Mouse (Mus musculus): ENCODE data around the gene Syne1. TPM values are rescaled to one million over a fixed set of nuclear protein-coding genes. Genes with fewer than 3 reads are reported as not detected.
A peak's percentile ranks its signal among the peaks of the same experiment; 100 is the strongest.

The Syne1 gene
- polyA plus RNA-seq, 1 experiment = 19.0 TPM

- TF ChIP-seq E2F4 (IDR thresholded peaks at IDR 0.05; ENCODE audit: insufficient read depth) (no peak), POLR2AphosphoS2 (IDR thresholded peaks at IDR 0.05; ENCODE audit: insufficient read length, low read depth) (no peak), USF1 (IDR thresholded peaks at IDR 0.05; ENCODE audit: low read depth) (no peak), MYOD1 (IDR thresholded peaks at IDR 0.05; ENCODE audit: control insufficient read depth in 1 of 3, insufficient read length in 2 of 3, low read depth in 2 of 3) (no peak), MAX (IDR thresholded peaks at IDR 0.05; ENCODE audit: low read depth) (no peak)
- Histone ChIP-seq H3K4me3 (no peak overlapping the region), H3K27me3 (ENCODE audit: control insufficient read depth, insufficient read depth, insufficient read length) (no peaks in the 10 kb centered on the region), H3K36me3 (ENCODE audit: control insufficient read depth, insufficient read depth) (peaks cover 34% of the 10 kb centered on the region), H3K79me2 (ENCODE audit: control insufficient read depth, insufficient read depth) (peaks cover under 1% of the 10 kb centered on the region), H3ac (ENCODE audit: control insufficient read depth, insufficient read length) (no peak overlapping the region), H3K4me2 (ENCODE audit: low read depth) (no peak overlapping the region)
Measured at GRCm38 (mm10) chr10:5058876-5059275, 492.4 kb downstream of the Syne1 start.

GRCm38 (mm10) chr10:5057661-5058060 lies 493.6 kb downstream of the Syne1 start:
- Histone ChIP-seq H3K4me2 (ENCODE audit: low read depth) (peak overlapping the region; percentile 7), H3ac (ENCODE audit: control insufficient read depth, insufficient read length) (no peak overlapping the region), H3K27me3 (ENCODE audit: control insufficient read depth, insufficient read depth, insufficient read length) (no peaks in the 10 kb centered on the region), H3K79me2 (ENCODE audit: control insufficient read depth, insufficient read depth) (no peaks in the 10 kb centered on the region), H3K4me3 (no peak overlapping the region), H3K36me3 (ENCODE audit: control insufficient read depth, insufficient read depth) (peaks cover 37% of the 10 kb centered on the region)
- TF ChIP-seq TCF3 (IDR thresholded peaks at IDR 0.05; ENCODE audit: insufficient read length, low read depth) (no peak), POLR2A (IDR thresholded peaks at IDR 0.05; ENCODE audit: insufficient read length, low read depth) (no peak), MAX (IDR thresholded peaks at IDR 0.05; ENCODE audit: low read depth) (no peak), REST (IDR thresholded peaks at IDR 0.05; ENCODE audit: insufficient read depth, insufficient read length) (no peak), E2F4 (IDR thresholded peaks at IDR 0.05; ENCODE audit: insufficient read depth) (no peak), USF1 (IDR thresholded peaks at IDR 0.05; ENCODE audit: low read depth) (no peak), SRF (IDR thresholded peaks at IDR 0.05; ENCODE audit: control insufficient read depth, insufficient read length, low read depth) (no peak), CEBPB (IDR thresholded peaks at IDR 0.05; ENCODE audit: insufficient read depth, poor library complexity, severe bottlenecking) (no peak), TCF12 (IDR thresholded peaks at IDR 0.05; ENCODE audit: insufficient read depth, poor library complexity, severe bottlenecking) (no peak), POLR2AphosphoS2 (IDR thresholded peaks at IDR 0.05; ENCODE audit: insufficient read length, low read depth) (no peak), MYOG (IDR thresholded peaks at IDR 0.05; ENCODE audit: control insufficient read depth in 1 of 3, insufficient read depth in 1 of 3, insufficient read length in 2 of 3, low read depth in 2 of 3) (peak in 2 of 3 experiments; percentile 43 to 44), MYOD1 (IDR thresholded peaks at IDR 0.05; ENCODE audit: control insufficient read depth in 1 of 3, insufficient read length in 2 of 3, low read depth in 2 of 3) (peak in 1 of 3 experiments; percentile 54)

GRCm38 (mm10) chr10:5056940-5057339 lies 494.3 kb downstream of the Syne1 start:
- TF ChIP-seq TCF3 (IDR thresholded peaks at IDR 0.05; ENCODE audit: insufficient read length, low read depth) (no peak), E2F4 (IDR thresholded peaks at IDR 0.05; ENCODE audit: insufficient read depth) (no peak), TCF12 (IDR thresholded peaks at IDR 0.05; ENCODE audit: insufficient read depth, poor library complexity, severe bottlenecking) (no peak), POLR2A (IDR thresholded peaks at IDR 0.05; ENCODE audit: insufficient read length, low read depth) (no peak), CEBPB (IDR thresholded peaks at IDR 0.05; ENCODE audit: insufficient read depth, poor library complexity, severe bottlenecking) (no peak), SRF (IDR thresholded peaks at IDR 0.05; ENCODE audit: control insufficient read depth, insufficient read length, low read depth) (no peak), USF1 (IDR thresholded peaks at IDR 0.05; ENCODE audit: low read depth) (no peak), REST (IDR thresholded peaks at IDR 0.05; ENCODE audit: insufficient read depth, insufficient read length) (no peak), MYOG (IDR thresholded peaks at IDR 0.05; ENCODE audit: control insufficient read depth in 1 of 3, insufficient read depth in 1 of 3, insufficient read length in 2 of 3, low read depth in 2 of 3) (no peak), MAX (IDR thresholded peaks at IDR 0.05; ENCODE audit: low read depth) (no peak), POLR2AphosphoS2 (IDR thresholded peaks at IDR 0.05; ENCODE audit: insufficient read length, low read depth) (no peak), MYOD1 (IDR thresholded peaks at IDR 0.05; ENCODE audit: control insufficient read depth in 1 of 3, insufficient read length in 2 of 3, low read depth in 2 of 3) (no peak)
- Histone ChIP-seq H3K79me2 (ENCODE audit: control insufficient read depth, insufficient read depth) (no peaks in the 10 kb centered on the region), H3K4me2 (ENCODE audit: low read depth) (peak overlapping the region; percentile 38), H3K36me3 (ENCODE audit: control insufficient read depth, insufficient read depth) (peaks cover 43% of the 10 kb centered on the region), H3ac (ENCODE audit: control insufficient read depth, insufficient read length) (no peak overlapping the region), H3K27me3 (ENCODE audit: control insufficient read depth, insufficient read depth, insufficient read length) (no peaks in the 10 kb centered on the region), H3K4me3 (no peak overlapping the region)

GRCm38 (mm10) chr10:5056243-5056735 lies 495.0 kb downstream of the Syne1 start:
- TF ChIP-seq SRF (IDR thresholded peaks at IDR 0.05; ENCODE audit: control insufficient read depth, insufficient read length, low read depth) = no peak
- TF ChIP-seq MYOD1 (IDR thresholded peaks at IDR 0.05; ENCODE audit: control insufficient read depth in 1 of 3, insufficient read length in 2 of 3, low read depth in 2 of 3) = peak; percentile 92 to 99 (median 98)
- no peak for TF ChIP-seq CEBPB (IDR thresholded peaks at IDR 0.05; ENCODE audit: insufficient read depth, poor library complexity, severe bottlenecking)
- TF ChIP-seq E2F4 (IDR thresholded peaks at IDR 0.05; ENCODE audit: insufficient read depth) = no peak
- TF ChIP-seq MYOG (IDR thresholded peaks at IDR 0.05; ENCODE audit: control insufficient read depth in 1 of 3, insufficient read depth in 1 of 3, insufficient read length in 2 of 3, low read depth in 2 of 3) = peak; percentile 61 to 97 (median 95)
- TF ChIP-seq TCF3 (IDR thresholded peaks at IDR 0.05; ENCODE audit: insufficient read length, low read depth) = peak; percentile 96
- TF ChIP-seq POLR2AphosphoS2 (IDR thresholded peaks at IDR 0.05; ENCODE audit: insufficient read length, low read depth) = no peak
- no peak for TF ChIP-seq REST (IDR thresholded peaks at IDR 0.05; ENCODE audit: insufficient read depth, insufficient read length)
- TF ChIP-seq MAX (IDR thresholded peaks at IDR 0.05; ENCODE audit: low read depth) = no peak
- peak; percentile 32 for TF ChIP-seq USF1 (IDR thresholded peaks at IDR 0.05; ENCODE audit: low read depth)
- TF ChIP-seq POLR2A (IDR thresholded peaks at IDR 0.05; ENCODE audit: insufficient read length, low read depth) = peak; percentile 19
- TF ChIP-seq TCF12 (IDR thresholded peaks at IDR 0.05; ENCODE audit: insufficient read depth, poor library complexity, severe bottlenecking) = peak; percentile 97
- H3K27me3 ChIP-seq (ENCODE audit: control insufficient read depth, insufficient read depth, insufficient read length) = no peaks in the 10 kb centered on the region
- H3K4me3 ChIP-seq = no peak overlapping the region
- no peaks in the 10 kb centered on the region for H3K79me2 ChIP-seq (ENCODE audit: control insufficient read depth, insufficient read depth)
- H3ac ChIP-seq (ENCODE audit: control insufficient read depth, insufficient read length) = no peak overlapping the region
- peak overlapping the region; percentile 38 for H3K4me2 ChIP-seq (ENCODE audit: low read depth)
- peaks cover 43% of the 10 kb centered on the region for H3K36me3 ChIP-seq (ENCODE audit: control insufficient read depth, insufficient read depth)

All from myocyte (in vitro differentiated cells).